Mouse (Mus musculus) naive thymus-derived CD4-positive, alpha-beta T cell, adult 2 months (primary cell): Measurements from ENCODE around the gene Rnf182.

Experiments used
- DNase-seq: peaks from one replicate; pipeline ENCODE4 v3.0.0-alpha.2; 2011; ENCODE audit warnings: low read depth

Gene Rnf182

GRCm38 (mm10) chr13:43703471-43703870, 88.0 kb downstream of the Rnf182 start:
- DNase-seq = no peak

- DNase-seq = no peak
Observed at GRCm38 (mm10) chr13:43704533-43705116, 89.1 kb downstream of the Rnf182 start.

DNA sequence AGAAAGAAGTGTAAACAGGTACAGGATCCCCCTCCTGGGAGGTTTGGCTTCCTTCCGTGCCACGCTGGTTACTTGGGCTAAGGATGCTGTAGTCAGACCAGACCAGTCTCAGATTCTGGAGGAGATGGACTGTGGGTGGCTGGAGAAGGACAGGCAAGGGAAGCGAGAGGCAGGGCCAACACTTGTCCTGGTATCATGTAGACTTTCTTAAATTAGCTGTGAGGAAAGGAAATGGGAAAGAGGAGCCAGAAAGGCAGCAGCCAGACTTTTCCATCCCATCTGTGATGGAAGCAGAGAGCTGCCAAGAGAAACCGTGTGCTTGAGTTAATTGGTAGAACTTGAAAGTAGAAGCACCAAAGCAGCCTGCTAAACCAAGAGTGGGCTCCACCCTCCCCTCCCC, 90.9 kb downstream of the Rnf182 start:
- DNase-seq = no peak

DNA sequence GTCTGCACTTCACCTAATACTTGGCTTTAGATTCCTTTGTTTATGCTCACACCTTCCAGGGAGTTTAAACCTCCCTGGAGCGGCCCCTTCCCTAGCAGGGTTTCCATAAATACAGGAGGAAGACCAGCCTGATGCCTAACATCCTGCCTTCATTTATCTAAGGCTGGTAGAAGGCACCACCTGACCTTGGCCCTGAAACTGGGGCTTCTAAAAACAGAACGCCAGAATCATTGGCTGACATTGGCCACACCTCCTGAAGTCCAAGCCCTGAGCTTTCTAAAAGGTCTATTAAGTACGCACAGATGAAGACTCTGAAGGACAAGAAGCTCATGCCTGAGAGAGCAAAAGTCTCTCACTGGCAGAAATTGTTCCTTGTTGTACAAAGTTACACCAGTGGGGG, 94.0 kb downstream of the Rnf182 start:
- DNase-seq = no peak

DNA sequence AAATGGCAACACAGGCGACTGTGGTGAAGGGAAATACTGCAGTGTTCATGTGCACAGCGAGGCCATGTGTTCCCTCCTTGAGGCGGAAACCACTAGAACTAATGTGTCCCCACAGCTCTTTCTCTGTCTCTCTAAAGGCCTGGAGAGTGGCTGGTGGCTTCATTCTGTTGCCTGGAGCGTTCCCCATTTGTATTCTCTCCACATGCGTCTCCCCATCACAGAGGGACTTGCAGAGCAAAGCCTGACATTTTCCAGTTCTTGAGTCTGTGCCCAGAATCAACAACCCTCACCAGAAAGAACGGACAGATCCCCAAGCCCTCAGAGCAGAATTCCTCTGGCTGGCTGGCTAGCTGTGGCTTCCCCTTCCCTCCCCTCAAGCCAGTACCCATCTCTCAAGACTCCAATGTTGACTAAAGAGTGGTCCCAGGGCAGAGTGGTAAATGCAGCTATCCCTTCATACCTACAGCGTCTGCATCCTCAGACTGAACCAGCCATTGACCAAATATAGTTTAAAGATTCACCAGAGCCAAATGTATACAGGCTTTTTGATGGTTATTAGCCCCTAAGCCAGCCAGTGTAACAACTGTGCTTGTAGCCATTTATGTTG, 96.3 kb downstream of the Rnf182 start:
- DNase-seq = no peak

GRCm38 (mm10) chr13:43714741-43715140, 99.2 kb downstream of the Rnf182 start:
- DNase-seq = no peak

DNA sequence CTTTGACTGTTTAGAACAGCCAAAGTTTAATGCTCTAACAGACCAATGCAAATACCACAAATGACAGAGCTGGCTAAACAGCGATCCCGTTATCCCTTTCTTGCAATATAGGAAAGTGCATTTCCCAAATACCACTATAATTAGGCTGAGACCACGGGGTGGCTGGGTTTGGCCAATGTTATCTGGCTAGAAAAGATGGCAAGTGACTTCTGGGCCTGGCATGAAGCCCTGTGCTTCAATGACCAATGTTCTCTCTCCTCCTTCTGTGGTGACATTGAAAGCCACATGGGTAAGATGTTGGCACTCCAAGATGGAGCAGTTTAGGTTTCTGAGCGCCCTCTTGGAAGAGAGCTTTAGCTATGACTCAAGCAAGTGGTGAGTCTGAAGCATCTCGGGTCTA, 100.0 kb downstream of the Rnf182 start:
- DNase-seq = no peak

DNA sequence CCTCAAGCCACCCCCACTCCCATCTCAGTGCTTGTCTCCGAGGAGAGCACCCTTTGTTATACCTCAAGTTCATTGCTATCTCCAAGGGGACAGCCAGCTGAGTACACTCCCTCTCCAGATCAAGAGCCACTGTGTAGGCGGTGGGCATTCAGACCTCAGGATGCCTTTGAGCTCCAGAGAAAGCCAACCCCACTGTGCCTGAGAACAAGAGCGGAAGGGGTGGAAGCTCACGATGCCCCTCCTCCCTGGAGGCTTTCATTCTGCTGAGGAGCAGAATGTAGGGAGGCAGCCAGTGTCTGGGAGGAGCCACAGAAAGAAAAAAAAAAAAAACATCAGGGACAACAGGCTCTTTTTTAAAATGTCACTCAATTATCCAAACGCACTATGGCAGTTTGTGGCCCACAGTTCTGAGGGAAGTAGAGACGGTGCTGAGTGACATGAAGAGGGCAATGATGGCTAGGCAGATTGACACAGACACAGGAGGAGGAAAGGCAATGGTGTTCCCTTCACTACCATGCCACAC, 101.1 kb downstream of the Rnf182 start:
- DNase-seq = no peak

DNA sequence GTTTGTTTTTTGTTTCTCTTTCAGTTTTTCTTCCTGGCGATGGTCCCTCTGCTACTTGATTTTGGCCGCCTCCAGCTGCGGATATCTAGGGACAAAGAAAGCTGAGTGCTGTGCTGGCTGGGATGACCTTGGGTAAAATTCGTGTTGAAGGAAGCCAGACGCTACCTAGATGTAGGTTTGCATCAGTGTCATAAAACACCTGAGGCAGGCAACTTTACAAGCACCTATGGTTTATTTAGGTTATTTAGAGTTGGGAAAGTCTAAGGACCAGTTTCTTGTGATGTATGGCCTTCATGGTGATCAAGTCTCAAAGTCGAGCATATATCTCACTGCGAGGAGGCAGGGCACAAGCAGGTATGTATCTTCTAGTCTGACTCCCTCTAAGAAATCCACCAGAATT, 102.7 kb downstream of the Rnf182 start:
- DNase-seq = no peak

- no peak for DNase-seq
Observed at GRCm38 (mm10) chr13:43720496-43720895, 105.0 kb downstream of the Rnf182 start.
